Mouse (Mus musculus) left cerebral cortex, adult 18-20 months (tissue): ENCODE measurements around the gene Gm10375. TPM values are rescaled to one million over a fixed set of nuclear protein-coding genes. Genes with fewer than 3 reads are reported as not detected.
"Not testable (repeated sequence)": the region's sequence is repeated elsewhere in the genome, so short reads cannot be mapped to it uniquely, and the experiment has no call there.

Source experiments
- DNase-seq, 2 experiments: peaks; one replicate each; pipeline ENCODE4 v3.0.0; 2021 to 2022; ENCODE audit warnings: low spot score in 2 of 2, mixed read lengths in 1 of 2
- long read RNA-seq, 2 experiments: library from polyadenylated mRNA; stranded (forward); transcript quantifications; one replicate each; pipeline ENCODE4 v2.0.0; 2021
- total RNA-seq, 2 experiments: library from RNA; stranded (reverse); gene quantifications; 2 replicates each; pipeline ENCODE4 v1.2.3; 2021

Gm10375 gene
- not detected for total RNA-seq
- long read RNA-seq, experiment 1, result 0 reads
- long read RNA-seq, experiment 2, result 0 reads

DNA sequence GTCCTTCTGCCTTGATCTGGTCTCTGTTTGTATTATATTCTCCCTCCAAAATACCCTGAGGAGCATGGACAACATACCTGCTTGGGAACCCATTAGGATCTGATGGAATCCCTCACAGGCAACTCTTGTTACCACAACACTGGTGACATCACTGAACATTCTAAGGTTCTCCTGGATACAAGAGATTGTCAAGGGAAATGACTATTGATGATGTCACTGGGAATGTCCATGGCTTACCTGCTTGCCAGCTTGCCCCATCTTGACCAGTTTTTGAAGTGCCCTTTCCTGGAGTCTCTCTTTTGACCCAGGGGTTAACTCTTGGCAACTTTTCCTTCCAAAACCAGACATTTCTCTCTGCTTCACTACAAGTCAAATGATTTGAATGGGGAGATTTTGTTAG lies at the start of gene Gm10375:
Gene Gm10375, minus strand, starts transcription at position 101 of the 400 bp plus-strand sequence.
- DNase-seq, result not testable (repeated sequence)

DNA sequence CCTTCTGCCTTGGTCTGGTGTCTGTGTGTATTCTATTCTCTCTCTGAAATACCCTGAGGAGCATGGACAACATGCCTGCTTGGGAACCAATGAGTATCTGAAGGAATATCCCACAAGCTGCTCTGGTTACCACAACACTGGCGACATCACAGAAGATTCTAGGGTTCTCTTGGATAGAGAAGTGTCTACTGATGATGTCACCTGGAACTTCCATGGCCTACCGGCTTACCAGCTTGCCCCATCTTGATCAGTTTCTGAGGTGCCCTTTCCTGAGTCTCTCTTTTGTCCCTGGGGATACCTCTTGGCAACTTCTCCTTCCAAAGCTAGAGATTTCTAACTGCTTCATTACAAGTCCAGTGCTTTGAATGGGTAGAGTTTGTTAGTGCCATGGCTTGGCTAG lies 28.8 kb downstream of the Gm10375 start, which contains the start of gene Gm17654:
Gene Gm17654, minus strand, starts transcription at position 101 of the 400 bp plus-strand sequence.
- not testable (repeated sequence) for DNase-seq

DNA sequence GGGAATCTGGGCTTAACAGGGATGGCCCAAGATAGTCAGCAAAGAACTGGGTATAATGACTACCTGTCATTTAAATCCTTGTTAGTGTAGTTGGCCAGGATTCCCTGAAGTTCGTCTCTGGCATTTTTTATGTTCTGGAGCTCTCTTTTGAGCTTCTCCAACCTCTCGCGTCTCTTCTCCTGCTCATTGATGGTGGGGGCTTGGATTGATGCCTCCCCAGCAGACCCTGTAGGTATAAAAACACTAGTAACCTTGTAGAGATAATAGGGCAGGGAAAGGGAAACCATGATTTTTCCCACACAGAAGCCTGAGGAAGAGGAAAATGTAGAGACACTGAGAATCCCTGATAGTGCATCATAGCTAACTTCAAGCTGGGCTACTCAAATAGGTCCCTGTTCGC lies 29.8 kb downstream of the Gm10375 start:
- not testable (repeated sequence) for DNase-seq

Other genes starting within 250 kb of the Gm10375 start
- gene Gm8138, start 191.7 kb downstream of the Gm10375 start, total RNA-seq, result not detected
- under 1 TPM in 1 of 2 experiments, not detected in 1; 0.35 TPM for gene Gm5799, start 64.4 kb downstream of the Gm10375 start, total RNA-seq
- not detected for gene Gm17654, start 28.9 kb downstream of the Gm10375 start, total RNA-seq
- not detected for gene Gm8165, start 69.2 kb upstream of the Gm10375 start, total RNA-seq
- gene Gm7324, start 89.8 kb upstream of the Gm10375 start, total RNA-seq, result 1 to 10 TPM; 1.2 to 1.6 TPM
- not detected for gene Gm16506, start 119.5 kb upstream of the Gm10375 start, total RNA-seq
- not detected for gene Gm6526, start 139.9 kb upstream of the Gm10375 start, total RNA-seq
- not detected for gene Gm8180, start 176.7 kb upstream of the Gm10375 start, total RNA-seq